In genomic region chr9:32521331-32521730, GRCm38 (mm10) we compare ENCODE assay signal across 17 mouse cellular contexts. TPM values are rescaled to one million over a fixed set of nuclear protein-coding genes. Genes with fewer than 3 reads are reported as not detected.
DNase-seq lines count a peak whose midpoint lies in the region; ATAC-seq and TF ChIP-seq lines count a peak whose summit lies in the region.
"Had no signal": no experiment of that assay in that cellular context is flagged by ENCODE, and none has a peak within 500 bp of the region (broad histone marks: within the 10 kb centered on the region; RNA-seq: fewer than 3 reads in every experiment).

No protein-coding gene starts in this region.

- no peak for TF ChIP-seq CTCF in bone marrow macrophage, adult 2 months (IDR thresholded peaks at IDR 0.05; ENCODE audit: low read depth, low read length)
- no peak for TF ChIP-seq CTCF in heart, postnatal 0 days (IDR thresholded peaks at IDR 0.05; ENCODE audit: low read depth)

- H3K27ac ChIP-seq in kidney, embryonic 15.5 days: 0 out of 2 replicates have a peak overlapping the region, but pooled peaks have one; percentile 18
- H3K27ac ChIP-seq in bone marrow macrophage, adult 2 months (ENCODE audit: insufficient read depth, low read depth, low read length): peak overlapping the region; percentile 46
- H3K27ac ChIP-seq in heart, postnatal 0 days (ENCODE audit: low read depth): peak overlapping the region; percentile 86
- H3K27ac ChIP-seq: embryonic facial prominence, embryonic 15.5 days; forebrain, embryonic 13.5 days; limb, embryonic 13.5 days had no signal

- WGBS in kidney, embryonic 15.5 days: 65% methylated on average over 3 of the region's 3 CpGs
- WGBS in heart, postnatal 0 days: 34% methylated on average over 3 of the region's 3 CpGs

- peaks cover 19% of the 10 kb centered on the region for H3K4me1 ChIP-seq in kidney, embryonic 15.5 days
- peaks cover 63% of the 10 kb centered on the region for H3K4me1 ChIP-seq in bone marrow macrophage, adult 2 months (ENCODE audit: control insufficient read depth, insufficient read depth, low read length)
- H3K4me1 ChIP-seq in heart, postnatal 0 days (ENCODE audit: control insufficient read depth, insufficient read depth): peaks cover 35% of the 10 kb centered on the region
- H3K4me1 ChIP-seq in megakaryocyte, embryonic 14.5 days: peaks cover 100% of the 10 kb centered on the region
- H3K4me1 ChIP-seq: forebrain, embryonic 13.5 days had no signal

- H3K36me3 ChIP-seq in kidney, embryonic 15.5 days: no peaks in the 10 kb centered on the region
- no peaks in the 10 kb centered on the region for H3K36me3 ChIP-seq in heart, postnatal 0 days (replicated peaks; ENCODE audit: control insufficient read depth, insufficient read depth, low read length)
- H3K36me3 ChIP-seq in megakaryocyte, embryonic 14.5 days (replicated peaks; ENCODE audit: low read length): peaks cover 95% of the 10 kb centered on the region
- H3K36me3 ChIP-seq: embryonic facial prominence, embryonic 15.5 days had no signal

- no peak overlapping the region for H3K4me2 ChIP-seq in kidney, embryonic 15.5 days
- H3K4me2 ChIP-seq in heart, postnatal 0 days (ENCODE audit: low read depth, low read length): no peak overlapping the region
- H3K4me2 ChIP-seq: embryonic facial prominence, embryonic 15.5 days; forebrain, embryonic 13.5 days; limb, embryonic 13.5 days had no signal

- H3K9me3 ChIP-seq in kidney, embryonic 15.5 days (replicated peaks): no peaks in the 10 kb centered on the region
- no peaks in the 10 kb centered on the region for H3K9me3 ChIP-seq in heart, postnatal 0 days (replicated peaks; ENCODE audit: control insufficient read depth, low read length)
- no peaks in the 10 kb centered on the region for H3K9me3 ChIP-seq in megakaryocyte, embryonic 14.5 days
- H3K9me3 ChIP-seq: embryonic facial prominence, embryonic 15.5 days; forebrain, embryonic 13.5 days; limb, embryonic 13.5 days had no signal

- no peak for TF ChIP-seq EP300 in heart, postnatal 0 days (IDR thresholded peaks at IDR 0.05; ENCODE audit: low read depth)

- no peak overlapping the region for H3K4me3 ChIP-seq in kidney, embryonic 15.5 days (replicated peaks)
- H3K4me3 ChIP-seq in bone marrow macrophage, adult 2 months (ENCODE audit: insufficient read depth, low read length): no peak overlapping the region
- no peak overlapping the region for H3K4me3 ChIP-seq in heart, postnatal 0 days (ENCODE audit: low read depth, low read length)
- H3K4me3 ChIP-seq in megakaryocyte, embryonic 14.5 days (replicated peaks): peak overlapping the region; percentile 80
- H3K4me3 ChIP-seq: embryonic facial prominence, embryonic 15.5 days; forebrain, embryonic 13.5 days; limb, embryonic 13.5 days; myocyte had no signal

- ATAC-seq in kidney, embryonic 15.5 days (replicated peaks; ENCODE audit: low FRiP score): no peak
- no peak for ATAC-seq in heart, postnatal 0 days (ENCODE audit: insufficient read depth, low read depth)
- ATAC-seq: forebrain, embryonic 13.5 days; hindbrain, embryonic 16.5 days had no signal

- no peaks in the 10 kb centered on the region for H3K27me3 ChIP-seq in kidney, embryonic 15.5 days
- H3K27me3 ChIP-seq in heart, postnatal 0 days (ENCODE audit: control insufficient read depth, insufficient read depth, low read length): no peaks in the 10 kb centered on the region
- no peaks in the 10 kb centered on the region for H3K27me3 ChIP-seq in megakaryocyte, embryonic 14.5 days (replicated peaks)
- H3K27me3 ChIP-seq: CH12.LX; embryonic facial prominence, embryonic 15.5 days; forebrain, embryonic 13.5 days; limb, embryonic 13.5 days had no signal

- TF ChIP-seq POLR2A in bone marrow macrophage, adult 2 months (IDR thresholded peaks at IDR 0.05; ENCODE audit: borderline replicate concordance, low read depth, low read length): no peak

- no peak overlapping the region for H3K9ac ChIP-seq in kidney, embryonic 15.5 days
- no peak overlapping the region for H3K9ac ChIP-seq in heart, postnatal 0 days (replicated peaks; ENCODE audit: low read depth, low read length)
- H3K9ac ChIP-seq: embryonic facial prominence, embryonic 15.5 days; forebrain, embryonic 13.5 days; limb, embryonic 13.5 days had no signal

- DNase-seq in kidney, adult 11 months: no peak
- no peak for DNase-seq in heart, postnatal 0 days (ENCODE audit: low spot score)
- DNase-seq in layer of hippocampus, postnatal 36 days: no peak
- DNase-seq in frontal cortex, postnatal 14 days (ENCODE audit: low spot score in 2 of 2): no peak
- DNase-seq: adrenal gland, postnatal 10 days; cerebellum, postnatal 36 days; kidney, postnatal 25 days; right cerebral cortex, postnatal 25 days had no signal

RNA-seq across cellular contexts. Expression of gene Fli1, which starts 21.3 kb away (rescaled TPM):
- polyA plus RNA-seq in kidney, embryonic 15.5 days (2015; fragmentation: Nextera tagmentation; extraction: Ambion mirVana): 28.3 and 31.0 TPM in 2 replicates
- polyA plus RNA-seq in bone marrow macrophage, adult 2 months (2012; ENCODE audit: insufficient read depth, insufficient read length, missing spikeins): 124 and 127 TPM in 2 replicates
- total RNA-seq in heart, postnatal 0 days (2014; rRNA removed; ENCODE audit: low replicate concordance): 25.9 and 29.5 TPM in 2 replicates
- polyA plus RNA-seq in heart, postnatal 0 days (2015; fragmentation: Nextera tagmentation; extraction: Ambion mirVana): 19.0 and 19.2 TPM in 2 replicates
- 20.8 and 61.7 TPM in 2 replicates for polyA plus RNA-seq in megakaryocyte, embryonic 14.5 days (2012; ENCODE audit: insufficient read depth, low replicate concordance)
- 1 to 10 TPM; 5.4 to 6.3 TPM for total RNA-seq in layer of hippocampus, postnatal 36 days (2021)
- polyA plus RNA-seq: myocyte had no signal

Comparison
In these comparisons a context has a peak if more than half of its experiments do, and no peak if none do; other contexts are left out.
1. H3K27ac ChIP-seq: peak in every context shown above with its lines; median percentile 86 in heart, postnatal 0 days; 46 in bone marrow macrophage, adult 2 months; 18 in kidney, embryonic 15.5 days.